Mouse (Mus musculus) kidney, postnatal 4 days (tissue): ENCODE data around the gene Tead1.

Experiments used
- DNase-seq, 2 experiments: peaks; one replicate each; pipeline ENCODE4 v3.0.0; 2021; ENCODE audit warnings: mixed read lengths in 2 of 2

Gene Tead1

DNA sequence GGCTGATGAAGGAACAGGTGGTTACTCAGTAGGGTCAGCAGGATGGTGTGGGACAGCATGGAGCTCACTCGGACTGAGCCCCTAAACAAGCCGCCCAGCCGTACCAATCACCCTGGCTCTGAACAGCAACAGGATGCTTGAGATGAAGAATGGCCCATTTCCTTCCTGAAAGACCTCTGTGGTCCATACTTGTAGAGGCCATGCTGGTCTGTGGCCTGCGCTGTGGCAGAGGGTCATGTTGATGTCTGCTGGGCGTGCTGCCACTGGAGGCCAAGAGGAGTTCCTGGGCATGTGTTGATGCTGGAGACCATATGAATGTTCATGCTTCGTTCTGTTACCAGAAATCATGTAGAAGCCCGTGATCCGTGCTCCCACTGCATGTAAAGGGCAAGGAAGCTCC is 258.0 kb downstream of the Tead1 start:
- no peak for DNase-seq

DNA sequence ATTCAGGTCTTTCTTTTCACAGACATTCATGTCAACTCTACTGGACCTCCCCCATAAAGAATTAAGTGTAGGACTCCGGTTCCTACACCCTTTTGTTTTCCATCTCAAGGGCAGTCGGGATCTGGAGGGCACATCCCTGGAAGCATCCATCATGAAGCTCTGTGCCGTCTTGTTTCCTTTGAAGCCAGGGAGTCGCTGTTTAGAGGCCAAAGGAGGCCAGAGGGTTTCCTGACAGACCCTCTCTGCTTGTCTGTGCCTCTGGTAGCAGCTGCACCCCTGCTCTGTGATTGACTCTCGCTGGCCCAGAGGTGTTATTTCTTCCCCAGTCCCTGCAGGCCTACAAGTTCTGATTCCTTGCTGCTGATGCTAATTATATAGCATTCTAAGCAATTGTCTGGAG is 259.8 kb downstream of the Tead1 start:
- DNase-seq: no peak

DNA sequence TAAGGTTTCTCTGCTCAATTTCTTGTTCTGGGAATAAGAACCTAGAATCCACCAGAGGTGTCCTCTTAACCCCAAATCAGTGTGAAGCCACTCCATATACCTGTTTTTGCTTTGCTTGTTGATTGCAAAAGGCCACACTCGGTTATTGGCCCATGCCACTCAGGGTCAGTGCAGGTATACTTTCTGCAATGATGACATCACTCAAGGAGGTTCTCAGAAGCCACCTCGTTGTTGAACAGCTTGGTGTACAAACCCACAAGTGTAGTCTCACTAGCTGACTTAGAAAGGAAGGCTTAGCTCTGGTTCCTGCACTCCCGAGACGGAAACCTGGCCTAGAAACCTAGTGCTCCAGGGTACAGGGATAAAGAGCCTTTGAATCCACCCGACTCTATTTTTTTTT is 263.4 kb downstream of the Tead1 start:
- no peak for DNase-seq

DNA sequence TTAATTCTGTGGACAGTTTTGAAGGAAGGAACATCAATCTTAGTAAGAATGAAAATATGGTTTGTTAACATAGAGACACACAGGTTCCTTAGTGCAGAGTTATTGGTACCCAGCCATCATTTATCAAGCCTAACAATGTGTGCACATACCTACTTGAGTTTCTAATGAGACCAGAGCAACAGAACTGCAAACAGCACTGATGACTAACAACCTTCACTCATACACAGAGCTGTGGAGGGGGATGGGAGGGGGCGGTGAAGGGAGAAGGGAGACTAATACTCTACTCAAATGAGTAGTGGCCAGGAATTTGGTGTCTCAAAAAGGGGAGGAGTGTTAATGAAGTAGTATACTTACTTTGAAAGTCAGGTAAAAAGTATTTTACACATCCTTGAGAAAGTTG is 263.9 kb downstream of the Tead1 start:
- DNase-seq: no peak

DNA sequence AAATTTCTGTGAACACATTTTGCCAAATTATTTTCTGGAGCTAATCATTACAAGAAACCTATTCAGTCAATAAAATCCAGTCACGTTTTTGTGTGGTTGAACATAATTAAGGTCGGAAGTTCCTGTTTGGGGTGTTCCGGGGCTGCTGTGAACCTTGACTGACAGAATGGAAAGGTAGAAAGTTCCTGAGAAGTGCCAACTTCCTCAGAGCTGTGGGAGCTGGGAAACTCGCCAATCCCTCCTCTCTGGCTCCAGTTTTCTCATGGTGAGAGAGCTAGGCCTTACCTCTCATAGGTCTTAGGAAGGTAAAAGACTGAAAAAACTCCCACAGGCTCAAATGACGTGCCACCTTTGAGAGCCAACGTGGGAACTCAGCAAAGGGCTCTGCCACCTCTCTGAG is 267.6 kb downstream of the Tead1 start:
- peak; percentile 53 to 71 for DNase-seq

DNA sequence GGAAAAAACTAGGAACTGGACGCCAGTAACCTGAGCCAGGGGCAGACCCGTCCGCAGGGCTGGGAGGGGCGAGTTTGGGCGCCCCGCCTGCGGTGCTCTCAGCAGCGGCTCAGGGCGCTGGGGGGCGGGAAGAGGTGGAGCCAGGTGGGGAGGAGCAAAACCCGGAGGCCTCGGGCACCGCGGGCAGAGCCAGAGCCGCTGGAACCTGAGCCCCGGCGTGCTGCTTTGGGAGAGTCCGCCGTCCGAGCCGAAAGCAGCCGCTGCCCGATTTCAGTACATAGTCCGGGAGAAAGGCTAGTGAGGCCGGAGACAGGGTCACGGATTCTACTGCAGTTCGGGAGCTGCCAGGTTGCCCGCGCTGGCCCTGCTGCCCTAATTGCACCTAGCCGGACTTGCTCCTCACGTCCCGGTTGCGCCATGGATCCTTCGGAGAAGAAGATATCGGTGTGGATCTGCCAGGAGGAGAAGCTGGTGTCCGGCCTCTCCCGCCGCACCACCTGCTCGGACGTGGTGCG is 274.7 kb downstream of the Tead1 start, which contains the start of gene Rassf10:
Gene Rassf10, plus strand, starts transcription at position 186 of the 515 bp plus-strand sequence.
- peak; percentile 91 to 95 for DNase-seq

DNA sequence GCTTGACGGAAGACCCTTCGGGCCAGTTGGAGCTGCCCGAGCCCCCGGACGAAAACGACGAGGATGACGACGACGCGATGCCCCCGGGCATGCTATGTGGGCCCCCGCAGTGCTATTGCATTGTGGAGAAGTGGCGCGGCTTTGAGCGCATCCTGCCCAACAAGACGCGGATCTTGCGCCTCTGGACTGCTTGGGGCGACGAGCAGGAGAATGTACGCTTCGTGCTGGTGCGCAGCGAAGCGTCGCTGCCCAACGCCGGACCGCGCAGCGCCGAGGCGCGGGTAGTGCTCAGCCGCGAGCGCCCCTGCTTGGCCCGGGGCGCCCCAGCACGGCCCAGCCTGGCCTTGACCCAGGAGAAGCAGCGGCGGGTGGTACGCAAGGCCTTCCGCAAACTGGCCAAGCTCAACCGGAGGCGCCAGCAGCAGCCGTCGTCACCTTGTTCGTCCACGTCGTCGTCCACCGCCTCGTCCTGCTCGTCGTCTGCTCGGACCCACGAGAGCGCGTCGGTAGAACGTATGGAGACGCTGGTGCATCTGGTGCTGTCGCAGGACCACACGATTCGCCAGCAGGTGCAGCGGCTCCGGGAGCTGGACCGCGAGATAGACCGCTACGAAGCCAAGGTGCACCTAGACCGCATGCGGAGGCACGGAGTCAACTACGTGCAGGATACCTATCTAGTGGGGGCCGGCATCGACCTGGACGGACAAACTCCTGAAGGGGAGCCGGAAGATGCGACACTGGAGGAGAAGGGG is 275.4 kb downstream of the Tead1 start:
- DNase-seq: peak; percentile 46 to 70

DNA sequence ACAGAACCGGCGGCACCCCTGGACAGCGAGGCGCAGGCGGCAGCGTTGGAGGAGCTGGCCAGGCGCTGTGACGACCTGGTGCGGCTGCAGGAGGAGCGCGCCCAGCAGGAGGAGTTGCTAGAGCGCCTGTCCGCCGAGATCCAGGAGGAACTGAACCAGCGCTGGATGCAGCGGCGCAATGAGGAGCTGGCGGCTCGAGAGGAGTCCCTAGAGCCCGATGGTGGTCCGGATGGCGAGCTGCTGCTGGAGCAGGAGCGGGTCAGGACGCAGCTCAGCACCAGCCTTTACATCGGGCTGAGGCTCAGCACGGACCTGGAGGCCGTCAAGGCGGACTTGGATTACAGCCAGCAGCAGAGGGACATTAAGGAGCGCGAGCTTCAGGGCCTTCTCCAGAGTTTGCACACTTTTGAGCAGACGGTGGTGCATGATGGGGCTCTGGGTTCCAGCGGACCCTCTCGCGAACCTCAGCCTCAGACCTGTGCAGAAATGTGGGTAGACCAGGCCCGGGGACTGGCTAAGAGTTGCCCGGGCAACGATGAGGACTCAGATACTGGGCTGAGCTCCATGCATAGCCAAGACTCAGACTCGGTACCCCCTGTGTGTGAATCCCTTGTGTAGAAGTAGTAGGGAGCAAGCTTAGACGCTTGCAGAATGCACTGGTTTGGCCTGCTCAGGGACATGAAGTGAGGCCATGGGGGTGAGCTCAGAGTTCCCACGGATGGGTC is 276.1 kb downstream of the Tead1 start:
- peak; percentile 63 to 77 for DNase-seq

DNA sequence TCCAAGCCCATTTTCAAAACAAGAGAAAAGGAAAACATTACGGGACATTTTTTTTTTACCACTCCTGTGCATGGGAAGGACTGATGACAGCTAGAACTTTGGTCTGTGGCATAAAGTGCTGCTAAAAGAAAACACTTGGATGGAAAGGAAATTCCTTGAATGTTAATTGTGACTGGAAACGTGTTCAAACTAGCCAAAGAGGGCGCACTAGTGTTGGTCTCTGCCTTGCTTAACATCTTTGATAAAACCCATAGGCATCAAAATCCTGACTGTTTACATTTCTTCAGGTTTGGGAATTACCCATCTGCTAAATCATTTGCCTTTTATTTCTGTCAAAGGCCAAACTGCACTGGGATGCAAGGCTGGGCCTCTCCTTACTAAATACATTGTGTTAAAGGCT is 276.8 kb downstream of the Tead1 start:
- DNase-seq: no peak
